Mouse (Mus musculus) hindbrain, postnatal 0 days (tissue): ENCODE data around the gene Pam. TPM values are rescaled to one million over a fixed set of nuclear protein-coding genes. Genes with fewer than 3 reads are reported as not detected.
"Not testable (repeated sequence)": the region's sequence is repeated elsewhere in the genome, so short reads cannot be mapped to it uniquely, and the experiment has no call there.

Experiments used
- ATAC-seq: fragments of 200-750 bp; cut with Nextera tagmentation; 2 replicates; pipeline ENCODE4 v1.8.0; 2017; ENCODE audit warnings: mild to moderate bottlenecking, moderate TSS enrichment, moderate library complexity
- DNase-seq: peaks from one replicate; pipeline ENCODE4 v3.0.0-alpha.2; 2015; ENCODE audit warnings: low spot score
- H3K27ac ChIP-seq: fragments of 300-500 bp; sonication (generic); 2 replicates; pipeline ENCODE4 v1.5.1; 2014; ENCODE audit warnings: mild to moderate bottlenecking
- H3K27me3 ChIP-seq: fragments of 300-500 bp; sonication (generic); 2 replicates; pipeline ENCODE4 v1.6.1; 2014; ENCODE audit warnings: low read length, mixed read lengths; ENCODE audit not compliant: insufficient read depth
- H3K36me3 ChIP-seq: fragments of 300-500 bp; sonication (generic); 2 replicates; pipeline ENCODE4 v1.6.1; 2014; ENCODE audit warnings: low read length, mixed read lengths; ENCODE audit not compliant: insufficient read depth
- H3K4me1 ChIP-seq: fragments of 300-500 bp; sonication (generic); 2 replicates; pipeline ENCODE4 v1.6.1; 2014; ENCODE audit warnings: antibody characterized with exemption, low read length, mixed read lengths; ENCODE audit not compliant: insufficient read depth
- H3K4me2 ChIP-seq: fragments of 300-500 bp; sonication (generic); 2 replicates; pipeline ENCODE4 v1.6.1; 2014; ENCODE audit warnings: low read depth, mild to moderate bottlenecking, low read length, moderate library complexity, mixed read lengths
- H3K4me3 ChIP-seq: fragments of 300-500 bp; sonication (generic); 2 replicates; pipeline ENCODE4 v1.5.1; 2014; ENCODE audit warnings: low read length
- H3K9ac ChIP-seq: fragments of 300-500 bp; sonication (generic); replicated peaks from 2 replicates; pipeline ENCODE4 v1.6.1; 2014; ENCODE audit warnings: mild to moderate bottlenecking, low read length, moderate library complexity, mixed read lengths
- H3K9me3 ChIP-seq: fragments of 300-500 bp; sonication (generic); 2 replicates; pipeline ENCODE4 v1.6.1; 2016; ENCODE audit warnings: low read length, mixed read lengths
- CTCF ChIP-seq: IDR thresholded peaks from 2 replicates; pipeline ENCODE4 v1.5.1; 2016; ENCODE audit warnings: antibody characterized with exemption, control low read depth, low read depth
- WGBS: fragments of 180-500 bp; shearing (Covaris S2); extraction: QIAGEN DNeasy Blood & Tissue Kit; methylation state at CpG from one replicate; pipeline ENCODE4 v1.1.7; 2014; 5-methylcytosine and 5-hydroxymethylcytosine counted together
- polyA plus RNA-seq: library from polyadenylated mRNA; unstranded; fragments of >200 nt; fragmentation: Nextera tagmentation; extraction: Ambion mirVana; gene quantifications from 2 replicates; pipeline ENCODE4 v1.2.1, GENCODE M21; 2015
- total RNA-seq: library from RNA; depleted of rRNA; stranded (reverse); fragments of >200 nt; gene quantifications from 2 replicates; pipeline ENCODE4 v1.2.3, GENCODE M21; 2014

The Pam gene
- total and polyA plus RNA-seq, 2 experiments from 2014 or later = 40.8 to 76.8 TPM

DNA sequence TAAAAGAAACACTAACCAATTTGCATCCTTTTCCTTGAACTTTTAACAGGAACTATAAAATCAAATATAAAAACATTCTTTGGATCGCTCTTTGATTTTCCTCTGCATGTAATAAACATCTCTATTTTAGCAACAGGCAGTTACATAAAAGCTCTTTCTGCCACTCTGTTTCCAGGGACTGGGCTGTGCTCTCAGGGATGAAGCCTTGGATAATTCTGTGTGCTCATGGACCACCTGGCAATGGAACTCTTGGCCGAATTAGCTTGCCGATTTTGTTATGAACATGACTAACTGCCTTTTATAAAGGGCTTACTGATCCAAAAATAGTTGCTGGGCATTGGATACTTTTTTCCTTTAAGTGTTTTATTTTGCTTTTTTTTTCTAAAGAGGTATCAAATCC, 134.8 kb downstream of the Pam start:
- no peaks in the 10 kb centered on the region for H3K27me3 ChIP-seq
- H3K36me3 ChIP-seq = no peaks in the 10 kb centered on the region
- H3K9me3 ChIP-seq = no peaks in the 10 kb centered on the region
- no peak overlapping the region for H3K4me2 ChIP-seq
- 81% methylated on average over 3 of the region's 3 CpGs for WGBS
- DNase-seq (no peak), ATAC-seq (no peak)
- no peaks in the 10 kb centered on the region for H3K4me1 ChIP-seq
- no peak overlapping the region for H3K9ac ChIP-seq
- H3K4me3 ChIP-seq = no peak overlapping the region
- H3K27ac ChIP-seq = no peak overlapping the region
- no peak for TF ChIP-seq CTCF

DNA sequence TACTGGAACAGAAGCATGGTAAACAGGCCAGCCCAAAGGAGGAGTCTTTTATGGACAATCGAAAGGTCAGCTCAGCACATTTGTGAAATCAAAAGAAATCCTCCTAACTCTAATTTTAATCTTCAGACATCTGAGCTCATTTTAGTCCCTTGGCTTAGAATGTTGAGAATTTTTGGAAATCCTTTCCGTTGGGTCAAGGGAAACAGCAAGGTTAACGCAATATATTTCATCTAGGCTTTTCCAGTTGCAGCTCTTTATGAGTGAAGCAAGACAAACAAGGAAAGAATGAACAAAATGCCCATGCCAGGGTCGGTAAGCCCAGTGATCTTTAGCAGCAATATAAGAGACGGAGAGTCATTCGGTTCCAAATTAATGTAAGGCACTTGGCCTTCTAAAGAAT, 135.3 kb downstream of the Pam start:
- H3K27me3 ChIP-seq = no peaks in the 10 kb centered on the region
- TF ChIP-seq CTCF = no peak
- no peak overlapping the region for H3K4me2 ChIP-seq
- no peaks in the 10 kb centered on the region for H3K9me3 ChIP-seq
- no peak overlapping the region for H3K27ac ChIP-seq
- DNase-seq (no peak), ATAC-seq (no peak)
- no peak overlapping the region for H3K9ac ChIP-seq
- H3K4me1 ChIP-seq = no peaks in the 10 kb centered on the region
- no peaks in the 10 kb centered on the region for H3K36me3 ChIP-seq
- no peak overlapping the region for H3K4me3 ChIP-seq
- whole genome bisulfite sequencing = 80% methylated on average over 6 of the region's 6 CpGs

DNA sequence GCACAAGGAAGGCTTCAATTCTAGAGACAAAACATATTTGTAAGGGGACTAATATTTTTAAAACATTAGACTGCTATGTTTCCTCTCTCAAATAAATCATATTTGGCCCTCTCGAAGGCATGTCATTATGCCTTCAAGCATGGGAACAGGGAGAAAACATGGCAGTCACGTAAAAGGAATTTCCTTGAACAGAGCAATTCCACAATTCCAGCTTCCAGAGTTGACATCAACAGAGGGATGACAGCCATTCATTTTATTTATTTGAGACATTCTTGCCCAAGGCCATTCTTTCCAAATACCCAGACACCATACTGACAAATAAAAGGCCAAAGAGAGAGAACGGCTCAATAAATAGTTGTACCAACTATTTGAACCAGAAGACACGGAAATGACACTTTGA, 136.7 kb downstream of the Pam start:
- DNase-seq = no peak
- Histone ChIP-seq H3K4me1 (no peaks in the 10 kb centered on the region), H3K4me2 (no peak overlapping the region), H3K4me3 (no peak overlapping the region), H3K9ac (no peak overlapping the region), H3K27me3 (no peaks in the 10 kb centered on the region), H3K9me3 (no peaks in the 10 kb centered on the region), H3K36me3 (no peaks in the 10 kb centered on the region), H3K27ac (no peak overlapping the region)
- TF ChIP-seq CTCF = no peak
- ATAC-seq = no peak
- WGBS = 86% methylated on average over 4 of the region's 4 CpGs

DNA sequence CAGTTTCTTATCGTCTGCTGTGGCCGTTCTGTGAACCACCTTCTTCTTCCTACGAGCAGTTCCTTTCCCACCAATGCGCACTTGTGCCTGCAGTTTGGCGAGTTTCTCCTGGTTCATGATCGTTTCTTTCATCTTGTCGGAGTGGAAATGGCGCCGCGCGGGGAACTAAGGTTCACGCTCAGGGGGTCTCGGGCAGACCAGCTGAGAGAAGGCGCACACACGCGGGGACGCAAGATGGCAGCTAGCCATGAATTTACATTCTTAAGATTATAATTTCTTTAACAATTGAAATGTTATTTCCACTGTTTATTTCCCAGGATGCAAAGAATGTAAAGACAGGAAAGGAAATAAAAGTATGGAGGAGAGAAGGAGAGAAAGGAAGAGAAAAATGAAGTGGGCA, 146.2 kb downstream of the Pam start:
- 92% methylated on average over 17 of the region's 17 CpGs for WGBS

DNA sequence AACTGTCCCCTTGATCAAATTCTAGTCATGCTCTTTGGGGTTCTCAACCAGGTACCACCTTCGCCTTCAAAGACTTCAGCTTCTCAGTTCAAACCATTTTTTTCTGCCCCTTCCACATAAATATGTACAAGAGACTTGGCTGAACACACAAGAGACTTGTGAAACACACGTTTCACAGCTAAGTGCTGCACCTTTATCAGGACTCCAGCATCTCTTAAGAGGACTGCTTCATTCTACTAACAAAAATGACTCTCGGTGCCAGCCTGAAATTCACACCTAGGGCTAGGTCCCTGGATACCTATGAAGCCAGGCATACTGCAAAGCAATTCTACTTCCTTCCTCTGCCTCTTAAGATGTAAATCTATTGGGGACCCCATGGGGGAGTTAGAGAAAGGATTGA, 148.3 kb downstream of the Pam start:
- ATAC-seq = no peak
- Histone ChIP-seq H3K4me3 (no peak overlapping the region), H3K9ac (no peak overlapping the region), H3K27ac (no peak overlapping the region), H3K4me1 (no peaks in the 10 kb centered on the region), H3K4me2 (no peak overlapping the region), H3K9me3 (no peaks in the 10 kb centered on the region), H3K27me3 (no peaks in the 10 kb centered on the region), H3K36me3 (no peaks in the 10 kb centered on the region)
- no peak for TF ChIP-seq CTCF
- no peak for DNase-seq
- 80% methylated on average over 3 of the region's 3 CpGs for WGBS

More for the DNA sequence above, 146.2 kb downstream of the Pam start:
- H3K9ac ChIP-seq, H3K27me3 ChIP-seq, H3K36me3 ChIP-seq, H3K27ac ChIP-seq, H3K4me3 ChIP-seq, ATAC-seq, H3K4me2 ChIP-seq, DNase-seq, H3K4me1 ChIP-seq, H3K9me3 ChIP-seq: not testable (repeated sequence)

DNA sequence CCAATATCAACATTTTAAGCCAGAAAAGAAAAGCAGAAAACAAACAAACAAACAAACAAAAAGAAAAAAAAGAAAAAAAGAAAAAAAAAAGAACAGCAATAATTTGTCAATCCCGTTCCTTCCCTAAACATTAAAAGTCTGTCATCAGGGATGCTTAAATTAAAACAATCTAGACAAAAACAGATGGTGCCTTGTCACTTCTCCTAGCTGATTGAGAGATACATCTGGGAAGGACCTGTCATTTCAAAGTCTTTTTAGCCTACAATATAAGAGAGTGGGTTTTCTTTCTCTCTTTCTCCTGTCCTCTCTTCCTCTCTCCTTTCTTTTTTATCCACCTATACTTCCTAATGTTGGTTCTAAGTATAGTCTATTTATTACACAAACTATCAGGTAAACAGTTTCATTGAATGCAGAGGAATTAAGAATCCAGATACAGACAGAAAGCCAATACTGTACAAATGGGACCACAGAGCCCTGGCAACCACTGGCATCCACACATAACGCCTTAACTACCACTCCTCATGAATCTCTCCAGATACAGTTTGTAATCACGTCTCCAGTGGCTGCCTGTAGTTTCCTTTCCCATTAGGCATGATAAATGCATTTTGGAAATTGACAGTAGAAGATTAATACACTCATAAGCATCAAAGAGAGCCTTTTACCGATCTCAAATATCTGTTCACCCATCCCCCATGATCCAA, 151.4 kb downstream of the Pam start:
- H3K27ac ChIP-seq = no peak overlapping the region
- ATAC-seq (no peak), DNase-seq (no peak)
- no peaks in the 10 kb centered on the region for H3K36me3 ChIP-seq
- no peaks in the 10 kb centered on the region for H3K4me1 ChIP-seq
- TF ChIP-seq CTCF = no peak
- H3K9me3 ChIP-seq = no peaks in the 10 kb centered on the region
- no peaks in the 10 kb centered on the region for H3K27me3 ChIP-seq
- WGBS = 42% methylated on average over 4 of the region's 4 CpGs
- H3K9ac ChIP-seq = no peak overlapping the region
- H3K4me2 ChIP-seq = no peak overlapping the region
- no peak overlapping the region for H3K4me3 ChIP-seq

DNA sequence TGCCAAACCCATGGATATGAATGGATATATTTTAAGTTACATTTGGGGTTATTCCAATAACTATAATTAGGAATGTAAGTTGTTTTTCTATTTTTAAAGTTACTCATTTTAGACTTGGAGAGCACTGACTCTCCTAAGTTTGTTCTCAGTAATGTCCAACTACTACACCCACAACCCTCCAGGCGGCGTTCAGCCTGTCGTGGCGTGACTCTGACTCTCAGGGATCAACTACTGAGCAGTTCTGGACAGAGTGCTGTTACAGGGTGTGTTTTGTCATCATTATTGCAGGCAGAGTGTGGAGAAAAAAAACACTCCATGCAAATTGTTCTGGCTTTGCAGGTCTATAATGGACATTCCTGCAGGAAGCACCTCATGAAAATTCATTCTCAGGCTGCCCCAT, 152.0 kb downstream of the Pam start:
- Histone ChIP-seq H3K36me3 (no peaks in the 10 kb centered on the region), H3K9ac (no peak overlapping the region), H3K4me1 (no peaks in the 10 kb centered on the region), H3K9me3 (no peaks in the 10 kb centered on the region), H3K27ac (no peak overlapping the region), H3K27me3 (no peaks in the 10 kb centered on the region), H3K4me2 (no peak overlapping the region), H3K4me3 (no peak overlapping the region)
- DNase-seq (no peak), ATAC-seq (no peak)
- no peak for TF ChIP-seq CTCF
- 55% methylated on average over 4 of the region's 4 CpGs for WGBS
